Mouse (Mus musculus) limb, embryonic 14.5 days (tissue): ENCODE measurements around the gene Elmo1. TPM values are rescaled to one million over a fixed set of nuclear protein-coding genes. Genes with fewer than 3 reads are reported as not detected.

Source experiments
- ATAC-seq: fragments of 200-750 bp; cut with Nextera tagmentation; 2 replicates; pipeline ENCODE4 v1.8.0; 2017; ENCODE audit warnings: low read depth, moderate number of reproducible peaks, moderate TSS enrichment; ENCODE audit not compliant: low FRiP score
- DNase-seq: peaks from one replicate; pipeline ENCODE4 v3.0.0-alpha.2; 2015; ENCODE audit warnings: low spot score
- H3K27ac ChIP-seq: fragments of 300-500 bp; sonication (generic); replicated peaks from 2 replicates; pipeline ENCODE4 v1.5.1; 2014; ENCODE audit warnings: low read depth, mild to moderate bottlenecking, low read length, moderate library complexity, mixed read lengths
- H3K27me3 ChIP-seq: fragments of 300-500 bp; sonication (generic); 2 replicates; pipeline ENCODE4 v1.6.1; 2014; ENCODE audit warnings: low read length, mixed read lengths; ENCODE audit not compliant: control insufficient read depth, insufficient read depth
- H3K36me3 ChIP-seq: fragments of 300-500 bp; sonication (generic); 2 replicates; pipeline ENCODE4 v1.6.1; 2014; ENCODE audit warnings: mild to moderate bottlenecking, low read length, moderate library complexity, mixed read lengths; ENCODE audit not compliant: control insufficient read depth, insufficient read depth
- H3K4me1 ChIP-seq: fragments of 300-500 bp; sonication (generic); 2 replicates; pipeline ENCODE4 v1.6.1; 2014; ENCODE audit warnings: antibody characterized with exemption, low read length, mixed read lengths; ENCODE audit not compliant: control insufficient read depth, insufficient read depth
- H3K4me2 ChIP-seq: fragments of 300-500 bp; sonication (generic); replicated peaks from 2 replicates; pipeline ENCODE4 v1.6.1; 2014; ENCODE audit warnings: low read depth, mild to moderate bottlenecking, low read length, moderate library complexity; ENCODE audit not compliant: severe bottlenecking
- H3K4me3 ChIP-seq: fragments of 300-500 bp; sonication (generic); replicated peaks from 2 replicates; pipeline ENCODE4 v1.5.1; 2014; ENCODE audit warnings: low read length
- H3K9ac ChIP-seq: fragments of 300-500 bp; sonication (generic); 2 replicates; pipeline ENCODE4 v1.6.1; 2014; ENCODE audit warnings: mild to moderate bottlenecking, low read depth, low read length, moderate library complexity; ENCODE audit not compliant: severe bottlenecking
- H3K9me3 ChIP-seq: fragments of 300-500 bp; sonication (generic); 2 replicates; pipeline ENCODE4 v1.6.1; 2016; ENCODE audit warnings: low read length; ENCODE audit not compliant: control insufficient read depth
- POLR2A ChIP-seq: fragments of 200-500 bp; IDR thresholded peaks from 2 replicates; pipeline ENCODE4 v1.8.0; 2012; ENCODE audit warnings: inconsistent platforms, mild to moderate bottlenecking, moderate library complexity, borderline replicate concordance; ENCODE audit not compliant: insufficient read depth, insufficient read length; ENCODE audit errors: extremely low read depth
- WGBS: fragments of 180-500 bp; shearing (Covaris S2); extraction: QIAGEN DNeasy Blood & Tissue Kit; methylation state at CpG from one replicate; pipeline ENCODE4 v1.1.7; 2014; 5-methylcytosine and 5-hydroxymethylcytosine counted together
- polyA plus RNA-seq, 2 experiments: library from polyadenylated mRNA; depleted of rRNA in 1 of 2; stranded (reverse) in 1 of 2; unstranded in 1 of 2; fragments of >200 nt; fragmentation: Nextera tagmentation in 1 of 2; extraction: Ambion mirVana in 1 of 2; gene quantifications; 2 replicates each; pipeline versions ENCODE4 v1.2.1 to v1.2.3; 2012 to 2014

Elmo1 gene
- polyA plus RNA-seq, 2 experiments = 12.8 TPM

DNA sequence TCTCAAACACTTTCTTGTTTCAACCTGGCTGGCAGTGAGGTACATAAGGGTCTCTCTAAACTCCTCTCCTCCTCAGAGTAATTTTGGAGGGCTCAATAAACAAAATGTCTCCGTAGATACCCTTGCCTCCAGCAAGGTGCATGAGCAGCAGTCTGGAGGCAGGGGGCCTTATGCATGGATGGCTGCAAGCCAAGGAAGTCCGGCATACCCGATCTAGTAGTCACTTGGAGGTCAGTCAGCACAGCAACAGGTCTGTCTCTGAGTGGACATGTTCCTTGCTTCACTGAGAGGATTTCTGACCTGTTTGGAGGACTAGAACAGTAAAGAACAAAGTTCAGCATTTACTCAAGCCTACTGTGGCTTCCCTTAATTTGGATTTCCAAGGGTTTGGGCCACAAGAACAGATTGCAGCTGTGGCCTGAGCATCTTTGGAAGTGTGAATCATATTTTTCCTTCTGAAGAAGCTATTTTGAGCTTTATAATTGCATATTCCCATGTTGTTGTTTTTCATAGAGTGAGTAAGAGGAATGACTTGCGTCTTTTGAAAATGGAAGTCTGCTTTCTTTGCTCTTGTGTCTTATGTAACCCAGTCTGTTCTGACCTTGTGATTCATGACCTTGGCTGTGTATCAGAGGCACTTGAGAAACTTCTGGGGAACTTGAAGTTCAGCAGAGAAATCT, 296.2 kb downstream of the Elmo1 start:
- no peak for ATAC-seq

DNA sequence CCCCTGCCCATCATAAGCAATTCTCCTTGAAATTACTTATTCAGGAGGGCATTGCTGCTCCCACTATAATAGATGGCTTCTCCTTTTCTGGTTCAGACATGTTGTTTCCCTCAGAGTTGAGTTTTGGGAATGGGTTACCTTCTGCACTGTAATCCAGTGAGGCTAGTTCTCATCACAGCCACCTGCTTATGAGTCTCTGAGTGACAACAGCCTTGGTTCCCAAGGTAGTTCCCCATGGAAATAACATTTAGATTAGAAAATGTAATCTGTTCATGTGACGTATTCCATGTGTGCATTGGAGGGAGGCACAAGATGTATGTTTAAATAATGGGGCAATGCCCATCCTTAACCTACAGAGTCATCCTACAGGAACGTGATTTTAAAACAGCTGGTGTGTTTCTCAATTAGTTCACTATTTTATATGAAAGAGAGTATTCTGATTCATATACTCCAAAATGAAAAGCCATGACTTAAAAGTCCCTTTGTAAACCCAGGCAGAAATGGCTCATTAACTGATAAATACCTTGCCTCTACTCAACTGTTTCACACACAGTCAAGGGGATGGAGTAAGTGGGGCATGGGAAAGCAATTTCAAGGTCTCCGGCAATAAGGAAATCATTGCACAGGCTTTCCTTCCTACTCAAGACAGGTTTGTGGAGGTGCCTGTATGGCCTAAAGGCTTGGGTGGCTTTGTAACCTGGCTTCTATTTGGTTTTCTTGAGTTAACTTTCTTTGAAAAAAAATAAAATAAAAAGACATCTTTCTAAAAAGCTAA, 302.6 kb downstream of the Elmo1 start:
- H3K4me2 ChIP-seq = no peak overlapping the region
- WGBS = 76% methylated on average over 3 of the region's 3 CpGs
- H3K9ac ChIP-seq = no peak overlapping the region
- no peaks in the 10 kb centered on the region for H3K27me3 ChIP-seq
- TF ChIP-seq POLR2A = no peak
- no peaks in the 10 kb centered on the region for H3K36me3 ChIP-seq
- no peak overlapping the region for H3K4me3 ChIP-seq
- no peak overlapping the region for H3K27ac ChIP-seq
- ATAC-seq (no peak), DNase-seq (no peak)
- no peaks in the 10 kb centered on the region for H3K9me3 ChIP-seq
- H3K4me1 ChIP-seq = no peaks in the 10 kb centered on the region

More for the DNA sequence above, 296.2 kb downstream of the Elmo1 start:
- Histone ChIP-seq H3K27ac (no peak overlapping the region), H3K4me2 (no peak overlapping the region), H3K4me3 (no peak overlapping the region), H3K36me3 (no peaks in the 10 kb centered on the region), H3K9me3 (no peaks in the 10 kb centered on the region), H3K27me3 (no peaks in the 10 kb centered on the region), H3K9ac (no peak overlapping the region), H3K4me1 (no peaks in the 10 kb centered on the region)
- WGBS = 83% methylated on average over 4 of the region's 4 CpGs
- no peak for DNase-seq
- no peak for TF ChIP-seq POLR2A

DNA sequence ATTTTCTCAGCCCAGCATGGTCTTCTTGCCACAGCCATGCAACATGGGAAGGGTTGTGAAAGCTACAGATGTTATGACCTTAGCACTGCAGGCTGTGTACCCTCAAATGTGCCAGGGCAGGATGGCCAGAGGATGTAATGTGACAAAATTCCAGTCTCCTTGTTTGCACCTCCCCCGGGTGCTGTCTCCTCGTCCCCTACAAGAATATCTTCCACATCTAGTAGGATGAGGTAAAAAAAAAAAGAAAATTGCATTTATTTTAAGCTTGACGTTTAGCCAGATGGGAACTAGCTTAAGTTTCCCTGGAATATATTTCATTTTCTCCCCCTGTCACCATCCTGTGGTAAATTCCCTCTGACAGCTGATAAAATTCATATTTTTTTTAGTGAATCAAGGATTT, 307.3 kb downstream of the Elmo1 start:
- H3K27ac ChIP-seq = no peak overlapping the region
- H3K4me2 ChIP-seq = no peak overlapping the region
- no peak overlapping the region for H3K9ac ChIP-seq
- ATAC-seq = no peak
- no peak for DNase-seq
- WGBS = 68% methylated on average over 3 of the region's 3 CpGs
- no peaks in the 10 kb centered on the region for H3K4me1 ChIP-seq
- no peak overlapping the region for H3K4me3 ChIP-seq
- no peaks in the 10 kb centered on the region for H3K27me3 ChIP-seq
- TF ChIP-seq POLR2A = no peak
- no peaks in the 10 kb centered on the region for H3K9me3 ChIP-seq
- no peaks in the 10 kb centered on the region for H3K36me3 ChIP-seq

DNA sequence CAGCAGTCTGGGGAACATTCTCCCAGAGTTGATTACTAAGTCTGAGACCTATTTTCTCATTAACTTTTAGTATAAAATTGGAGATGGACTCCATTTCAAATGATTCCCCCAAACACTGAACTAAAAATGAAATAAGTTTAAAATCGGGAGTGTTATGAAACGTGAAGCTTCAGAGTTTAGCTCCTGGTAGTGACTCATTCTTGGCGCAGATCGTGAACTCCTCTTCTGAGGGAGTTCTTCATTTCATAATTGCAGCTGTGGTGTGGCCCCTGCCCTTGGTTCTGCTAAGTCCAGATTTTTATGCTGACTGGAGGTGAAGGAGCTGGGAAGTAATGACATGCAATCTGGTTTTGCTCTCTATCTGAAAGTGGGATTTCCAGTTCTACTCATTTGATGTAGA, 307.9 kb downstream of the Elmo1 start:
- no peaks in the 10 kb centered on the region for H3K36me3 ChIP-seq
- WGBS = 86% methylated on average over 4 of the region's 4 CpGs
- no peak overlapping the region for H3K4me3 ChIP-seq
- no peak overlapping the region for H3K9ac ChIP-seq
- H3K9me3 ChIP-seq = no peaks in the 10 kb centered on the region
- H3K4me2 ChIP-seq = no peak overlapping the region
- no peaks in the 10 kb centered on the region for H3K4me1 ChIP-seq
- no peaks in the 10 kb centered on the region for H3K27me3 ChIP-seq
- TF ChIP-seq POLR2A = no peak
- ATAC-seq (no peak), DNase-seq (no peak)
- H3K27ac ChIP-seq = no peak overlapping the region

DNA sequence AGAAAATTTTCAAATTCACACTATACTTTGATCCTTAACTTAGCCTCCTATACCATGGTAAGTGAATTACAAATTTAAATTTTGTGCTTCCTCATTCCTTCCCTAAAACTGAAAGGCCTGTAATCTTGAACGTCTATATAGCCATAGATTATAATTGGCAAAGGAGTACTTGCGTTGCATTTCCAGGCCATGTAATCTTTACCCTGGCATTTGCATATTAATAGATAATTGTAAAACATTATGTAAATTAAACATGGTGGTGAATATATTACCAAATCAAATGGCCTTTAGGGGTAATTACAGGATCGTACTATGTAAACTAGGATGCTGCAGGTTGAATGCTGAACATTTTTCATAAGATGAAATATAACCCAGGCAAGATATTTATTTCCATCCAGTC, 314.1 kb downstream of the Elmo1 start:
- no peaks in the 10 kb centered on the region for H3K9me3 ChIP-seq
- no peak overlapping the region for H3K4me3 ChIP-seq
- H3K4me1 ChIP-seq = no peaks in the 10 kb centered on the region
- no peaks in the 10 kb centered on the region for H3K36me3 ChIP-seq
- no peak overlapping the region for H3K27ac ChIP-seq
- WGBS = 83% methylated on average over 3 of the region's 3 CpGs
- no peaks in the 10 kb centered on the region for H3K27me3 ChIP-seq
- ATAC-seq = no peak
- TF ChIP-seq POLR2A = no peak
- no peak overlapping the region for H3K4me2 ChIP-seq
- no peak for DNase-seq
- no peak overlapping the region for H3K9ac ChIP-seq
